Mouse (Mus musculus) heart, postnatal 0 days (tissue): ENCODE results near the gene Zmynd19. TPM values are rescaled to one million over a fixed set of nuclear protein-coding genes. Genes with fewer than 3 reads are reported as not detected.

ENCODE experiments used
- ATAC-seq: fragments of 200-750 bp; cut with Nextera tagmentation; 2 replicates; pipeline ENCODE4 v1.8.0; 2017; ENCODE audit warnings: low read depth, moderate number of reproducible peaks, moderate library complexity; ENCODE audit not compliant: insufficient read depth
- DNase-seq: peaks from one replicate; pipeline ENCODE4 v3.0.0-alpha.2; 2016; ENCODE audit warnings: low spot score
- H3K27ac ChIP-seq: fragments of 300-500 bp; sonication (generic); 2 replicates; pipeline ENCODE4 v1.5.1; 2014; ENCODE audit warnings: low read depth, mild to moderate bottlenecking
- H3K27me3 ChIP-seq: fragments of 300-500 bp; sonication (generic); 2 replicates; pipeline ENCODE4 v1.6.1; 2014; ENCODE audit warnings: low read length, mixed read lengths; ENCODE audit not compliant: control insufficient read depth, insufficient read depth
- H3K36me3 ChIP-seq: fragments of 300-500 bp; sonication (generic); replicated peaks from 2 replicates; pipeline ENCODE4 v1.6.1; 2014; ENCODE audit warnings: low read length, mixed read lengths; ENCODE audit not compliant: control insufficient read depth, insufficient read depth
- H3K4me1 ChIP-seq: fragments of 300-500 bp; sonication (generic); 2 replicates; pipeline ENCODE4 v1.6.1; 2014; ENCODE audit warnings: antibody characterized with exemption; ENCODE audit not compliant: control insufficient read depth, insufficient read depth
- H3K4me2 ChIP-seq: fragments of 300-500 bp; sonication (generic); 2 replicates; pipeline ENCODE4 v1.6.1; 2014; ENCODE audit warnings: low read depth, mild to moderate bottlenecking, low read length, moderate library complexity
- H3K4me3 ChIP-seq: fragments of 300-500 bp; sonication (generic); 2 replicates; pipeline ENCODE4 v1.5.1; 2014; ENCODE audit warnings: low read depth, low read length
- H3K9ac ChIP-seq: fragments of 300-500 bp; sonication (generic); replicated peaks from 2 replicates; pipeline ENCODE4 v1.6.1; 2014; ENCODE audit warnings: low read depth, low read length, mixed read lengths
- H3K9me3 ChIP-seq: fragments of 300-500 bp; sonication (generic); replicated peaks from 2 replicates; pipeline ENCODE4 v1.6.1; 2016; ENCODE audit warnings: low read length; ENCODE audit not compliant: control insufficient read depth
- CTCF ChIP-seq: IDR thresholded peaks from 2 replicates; pipeline ENCODE4 v1.5.1; 2016; ENCODE audit warnings: antibody characterized with exemption, control low read depth, low read depth
- EP300 ChIP-seq: IDR thresholded peaks from 2 replicates; pipeline ENCODE4 v1.6.1; 2016; ENCODE audit warnings: antibody characterized with exemption, low read depth
- WGBS: fragments of 180-500 bp; shearing (Covaris S2); extraction: QIAGEN DNeasy Blood & Tissue Kit; methylation state at CpG from one replicate; pipeline ENCODE4 v1.1.7; 2014; 5-methylcytosine and 5-hydroxymethylcytosine counted together
- polyA plus RNA-seq: library from polyadenylated mRNA; unstranded; fragments of >200 nt; fragmentation: Nextera tagmentation; extraction: Ambion mirVana; gene quantifications from 2 replicates; pipeline ENCODE4 v1.2.1, GENCODE M21; 2015
- total RNA-seq: library from RNA; depleted of rRNA; stranded (reverse); fragments of >200 nt; gene quantifications from 2 replicates; pipeline ENCODE4 v1.2.3, GENCODE M21; 2014; ENCODE audit warnings: low replicate concordance; rRNA removed

Gene Zmynd19
- 5.9 and 21.3 TPM in 2 replicates for total RNA-seq
- 5.6 and 6.0 TPM in 2 replicates for polyA plus RNA-seq

GRCm38 (mm10) chr2:24949421-24950188 lies at the start of gene Zmynd19:
Zmynd19 (plus strand) TSS chr2:24949792.
- DNase-seq (peak; percentile 93), ATAC-seq (peak; percentile 99)
- peak within 1 kb of the TSS; percentile 86 for H3K4me3 ChIP-seq
- peaks cover 5% of the 10 kb centered on the region; the same call in 1 of the 2 replicates for H3K4me1 ChIP-seq
- H3K4me2 ChIP-seq: peak within 1 kb of the TSS; percentile 97
- no peak for TF ChIP-seq EP300
- no peak for TF ChIP-seq CTCF
- H3K9me3 ChIP-seq: no peaks in the 10 kb centered on the region
- under 1% methylated on average over 89 of the region's 108 CpGs for WGBS
- peak within 1 kb of the TSS; percentile 33 for H3K27ac ChIP-seq
- H3K27me3 ChIP-seq: no peaks in the 10 kb centered on the region
- H3K9ac ChIP-seq: peak within 1 kb of the TSS; percentile 81
- H3K36me3 ChIP-seq: peaks cover 25% of the 10 kb centered on the region; the same call in 1 of the 2 replicates

GRCm38 (mm10) chr2:24901055-24901454 lies 48.5 kb upstream of the Zmynd19 start:
- no peak for ATAC-seq
- Histone ChIP-seq H3K4me2 (no peak overlapping the region), H3K9me3 (no peaks in the 10 kb centered on the region), H3K9ac (no peak overlapping the region), H3K4me3 (no peak overlapping the region), H3K36me3 (no peaks in the 10 kb centered on the region), H3K27me3 (no peaks in the 10 kb centered on the region), H3K4me1 (peaks cover 18% of the 10 kb centered on the region; the same call in 1 of the 2 replicates), H3K27ac (no peak overlapping the region)
- TF ChIP-seq CTCF: no peak
- no peak for TF ChIP-seq EP300
- DNase-seq: no peak
- WGBS: 29% methylated on average over 5 of the region's 5 CpGs

- Histone ChIP-seq H3K4me1 (peaks cover 25% of the 10 kb centered on the region), H3K4me3 (no peak overlapping the region), H3K27ac (no peak overlapping the region), H3K4me2 (no peak overlapping the region), H3K9me3 (no peaks in the 10 kb centered on the region), H3K36me3 (no peaks in the 10 kb centered on the region), H3K27me3 (no peaks in the 10 kb centered on the region), H3K9ac (no peak overlapping the region)
- 79% methylated on average over 6 of the region's 6 CpGs for WGBS
- TF ChIP-seq CTCF (no peak), EP300 (no peak)
- DNase-seq (no peak), ATAC-seq (no peak)
Measured at GRCm38 (mm10) chr2:24902999-24903398, 46.6 kb upstream of the Zmynd19 start.

- peak overlapping the region; percentile 58; the same call in 1 of the 2 replicates for H3K27ac ChIP-seq
- no peak for DNase-seq
- no peaks in the 10 kb centered on the region for H3K36me3 ChIP-seq
- TF ChIP-seq EP300: no peak
- TF ChIP-seq CTCF: no peak
- H3K4me3 ChIP-seq: no peak overlapping the region
- no peak overlapping the region for H3K9ac ChIP-seq
- H3K4me1 ChIP-seq: peaks cover 25% of the 10 kb centered on the region
- H3K9me3 ChIP-seq: no peaks in the 10 kb centered on the region
- no peaks in the 10 kb centered on the region for H3K27me3 ChIP-seq
- no peak overlapping the region for H3K4me2 ChIP-seq
- 74% methylated on average over 11 of the region's 11 CpGs for WGBS
- no peak for ATAC-seq
Measured at GRCm38 (mm10) chr2:24904823-24905652, 44.6 kb upstream of the Zmynd19 start.

- Histone ChIP-seq H3K9ac (no peak overlapping the region), H3K36me3 (no peaks in the 10 kb centered on the region), H3K4me2 (no peak overlapping the region), H3K27me3 (no peaks in the 10 kb centered on the region), H3K4me1 (peaks cover 25% of the 10 kb centered on the region), H3K9me3 (no peaks in the 10 kb centered on the region), H3K4me3 (no peak overlapping the region), H3K27ac (peak overlapping the region; percentile 58)
- no peak for ATAC-seq
- DNase-seq: no peak
- TF ChIP-seq EP300 (no peak), CTCF (no peak)
- WGBS: 29% methylated on average over 2 of the region's 2 CpGs
Measured at GRCm38 (mm10) chr2:24905653-24906155, 43.9 kb upstream of the Zmynd19 start.
